Mouse (Mus musculus): ENCODE data around the gene 9130230L23Rik.
"Not testable (repeated sequence)": the region's sequence is repeated elsewhere in the genome, so short reads cannot be mapped to it uniquely, and the experiment has no call there.

The 9130230L23Rik gene

DNA sequence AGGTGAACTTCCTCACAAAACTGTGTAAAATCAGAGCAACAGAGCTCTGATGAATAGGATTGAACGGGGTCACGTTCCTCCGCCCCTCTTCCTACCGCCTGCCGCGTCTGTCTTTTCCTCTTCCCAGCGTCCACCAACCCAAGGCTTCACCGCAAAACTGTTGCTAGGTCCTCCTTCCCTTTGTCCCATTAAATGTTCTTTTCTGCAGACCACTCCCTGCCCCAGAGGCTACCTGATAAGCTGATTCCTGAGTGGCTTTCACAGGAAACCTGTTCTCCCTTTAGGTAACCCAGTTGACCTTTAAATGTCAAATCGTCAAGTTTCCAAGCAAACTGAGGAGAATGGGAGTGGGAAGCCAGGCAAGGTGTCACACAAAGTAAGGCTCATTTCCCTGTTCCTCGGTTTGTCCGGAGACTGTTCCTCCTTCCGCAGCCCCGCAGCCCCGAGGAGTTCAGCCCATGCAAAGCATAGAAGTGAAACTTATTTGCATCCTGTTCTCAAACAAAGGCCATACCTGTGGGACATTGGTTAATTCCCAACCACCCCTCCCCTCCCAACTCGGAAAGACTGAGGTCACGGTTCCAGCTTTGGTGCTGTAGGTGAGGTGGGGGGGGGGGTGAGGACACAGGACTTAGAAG, 1.1 kb upstream of the 9130230L23Rik start:
- peak; percentile 32 for DNase-seq (ENCODE audit: low spot score)

DNA sequence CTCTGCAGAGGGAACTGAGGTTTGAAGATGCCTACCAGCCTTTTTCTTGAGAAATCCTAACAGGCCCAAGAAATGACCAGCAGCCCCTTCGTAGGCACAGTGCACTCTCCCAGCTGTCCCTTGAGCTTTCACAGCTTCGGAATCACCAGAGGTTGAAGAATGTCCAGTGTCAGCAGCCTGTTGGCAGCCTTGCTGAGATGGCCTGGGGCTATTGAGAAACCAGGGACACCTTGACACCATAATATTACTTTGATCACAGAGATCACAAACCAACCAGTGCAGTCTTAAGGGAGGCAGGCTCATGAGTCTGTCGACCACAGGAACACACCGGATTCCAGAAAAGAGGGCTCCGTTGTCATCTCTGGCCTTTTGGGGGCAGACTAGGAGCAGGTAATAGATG, 2.9 kb downstream of the 9130230L23Rik start:
- no peak for DNase-seq (ENCODE audit: low spot score)

DNA sequence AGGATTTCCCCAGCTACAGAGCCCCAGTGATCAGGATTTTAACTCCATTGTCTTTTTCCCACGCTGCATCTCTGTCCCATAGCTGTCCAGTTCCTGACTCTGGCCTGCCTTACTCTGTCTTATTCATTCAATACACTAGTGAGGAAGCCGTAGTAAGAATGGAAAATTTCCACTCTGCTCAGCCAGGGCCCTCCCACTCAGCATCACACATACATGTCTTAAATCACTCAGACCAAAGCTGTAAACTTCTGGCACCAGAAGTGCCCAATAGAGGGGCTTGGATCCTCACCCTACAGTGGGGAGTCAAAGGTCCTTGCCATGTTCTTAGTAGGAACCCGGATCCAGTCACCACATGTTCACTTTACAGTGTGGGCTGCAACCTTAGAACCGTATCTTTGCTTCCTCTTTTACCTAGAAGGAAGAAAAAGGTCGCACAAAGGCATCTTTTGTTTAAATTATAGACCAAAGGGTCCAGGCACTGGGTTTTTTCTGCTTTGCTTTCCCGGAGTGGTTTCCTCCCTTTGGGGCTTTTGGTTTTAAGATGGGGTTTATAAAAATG, 3.4 kb downstream of the 9130230L23Rik start:
- DNase-seq (ENCODE audit: low spot score) = no peak

DNA sequence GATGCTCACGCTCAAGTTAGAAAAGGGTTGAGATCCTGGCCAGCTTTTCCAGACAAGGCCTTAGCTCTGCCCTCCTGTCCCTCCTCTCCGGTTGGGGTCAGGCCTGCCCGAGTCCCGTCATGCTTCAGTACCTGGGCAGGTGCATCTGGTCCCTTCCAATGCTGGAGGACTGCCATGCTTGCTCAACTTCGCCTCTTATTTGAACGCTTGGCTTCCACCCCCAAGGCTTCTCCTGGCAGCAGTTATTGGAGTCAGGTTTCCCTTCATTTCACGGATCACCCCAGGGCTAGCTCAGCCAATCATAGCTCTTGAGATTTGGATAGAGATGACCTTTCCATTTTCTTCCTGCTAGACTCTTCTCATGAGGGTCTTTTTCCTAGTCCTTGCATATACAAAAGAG, 4.0 kb downstream of the 9130230L23Rik start:
- DNase-seq (ENCODE audit: low spot score) = peak; percentile 71

DNA sequence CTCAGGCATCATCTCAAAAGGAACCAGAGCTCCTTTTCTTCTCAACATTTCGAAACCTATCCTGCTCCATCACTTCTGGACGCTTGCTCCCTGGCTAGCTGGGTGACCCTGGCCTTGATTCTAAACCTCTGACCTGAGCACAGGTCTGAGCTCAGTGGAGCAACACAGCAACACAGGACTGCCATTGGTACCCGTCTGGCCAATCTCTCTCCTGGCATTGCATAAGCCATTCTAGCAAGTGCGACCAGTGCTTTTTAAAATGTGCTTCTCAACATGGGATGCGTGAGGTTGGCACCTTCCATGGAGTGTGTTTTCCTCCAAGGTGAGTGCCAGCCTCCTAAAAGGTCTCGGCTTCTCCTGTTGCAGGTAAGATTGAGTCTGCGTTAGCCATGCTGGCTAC, 5.0 kb downstream of the 9130230L23Rik start:
- no peak for DNase-seq (ENCODE audit: low spot score)

DNA sequence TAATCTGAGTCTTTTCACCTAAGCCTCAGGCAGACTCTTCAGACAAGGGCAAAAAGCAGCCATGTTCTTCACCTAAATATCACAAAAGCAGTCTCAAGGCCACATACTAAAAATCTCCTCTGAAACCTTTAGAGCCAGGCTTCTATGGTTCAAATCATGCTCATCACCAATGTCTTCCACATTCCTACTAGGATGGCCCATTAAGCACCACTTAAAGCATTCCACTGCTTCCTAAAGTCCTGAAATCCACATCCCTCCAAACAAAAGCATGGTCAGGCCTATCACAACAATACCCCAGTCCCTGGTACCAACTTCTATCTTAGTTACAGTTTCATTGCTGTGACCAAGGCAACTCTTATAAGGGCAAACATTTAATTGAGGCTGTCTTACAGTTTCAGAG, 6.3 kb downstream of the 9130230L23Rik start:
- DNase-seq (ENCODE audit: low spot score) = no peak

DNA sequence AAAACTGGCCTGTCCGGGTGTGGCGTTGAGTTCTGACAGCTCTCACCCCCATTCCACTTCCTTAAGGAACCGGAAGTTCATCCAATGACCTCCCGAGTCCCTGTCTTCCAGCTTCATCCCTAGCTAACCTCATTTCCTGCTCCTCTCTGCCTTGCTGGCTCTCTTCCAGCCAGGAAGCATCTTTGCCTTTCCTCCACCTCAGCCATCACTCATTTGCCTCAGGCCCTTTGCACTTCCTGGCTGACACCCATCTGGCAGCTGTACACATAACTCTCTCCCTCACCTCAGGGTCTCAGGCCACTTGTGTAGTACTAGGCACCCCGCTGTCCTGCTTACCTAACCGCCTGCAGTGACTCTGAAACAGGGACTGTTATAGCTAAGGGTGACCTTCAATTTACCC, 9.4 kb downstream of the 9130230L23Rik start:
- DNase-seq (ENCODE audit: low spot score) = no peak

DNA sequence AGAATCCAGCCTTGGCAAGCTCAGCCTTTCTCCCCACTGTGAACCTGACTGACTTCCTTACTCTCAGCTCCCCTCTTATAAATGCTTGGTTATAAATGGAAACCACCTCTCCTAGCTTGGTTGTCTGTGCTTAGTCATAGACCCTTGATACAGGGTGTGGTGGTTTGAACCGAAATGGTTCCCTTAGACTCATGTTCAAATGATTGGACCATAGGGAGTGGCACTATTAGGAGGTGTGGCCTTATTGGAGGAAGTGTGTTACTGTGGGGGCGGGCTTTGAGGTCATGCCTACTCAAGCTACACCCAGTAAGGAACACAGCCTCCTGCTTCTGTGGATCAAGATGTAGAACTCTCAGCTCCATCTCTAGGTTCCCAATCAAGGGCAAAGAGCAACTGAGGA, 12.9 kb downstream of the 9130230L23Rik start:
- DNase-seq (ENCODE audit: low spot score) = peak; percentile 23

DNA sequence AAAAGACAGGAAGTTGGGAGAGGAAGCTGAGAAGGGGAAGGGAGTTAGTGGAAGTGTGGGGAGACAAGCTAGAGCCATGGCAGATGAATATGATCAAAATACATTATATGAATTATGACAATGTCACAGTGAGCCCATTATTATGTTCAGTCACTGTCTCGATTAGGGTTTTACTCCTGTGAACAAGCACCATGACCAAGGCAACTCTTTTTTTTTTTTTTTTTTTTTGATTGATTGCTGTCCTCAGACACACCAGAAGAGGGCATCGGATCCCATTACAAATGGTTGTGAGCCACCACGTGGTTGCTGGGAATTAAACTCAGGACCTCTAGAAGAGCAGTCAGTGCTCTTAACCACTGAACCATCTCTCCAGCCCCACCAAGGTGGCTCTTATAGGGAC, 17.1 kb downstream of the 9130230L23Rik start:
- DNase-seq (ENCODE audit: low spot score) = not testable (repeated sequence)

DNA sequence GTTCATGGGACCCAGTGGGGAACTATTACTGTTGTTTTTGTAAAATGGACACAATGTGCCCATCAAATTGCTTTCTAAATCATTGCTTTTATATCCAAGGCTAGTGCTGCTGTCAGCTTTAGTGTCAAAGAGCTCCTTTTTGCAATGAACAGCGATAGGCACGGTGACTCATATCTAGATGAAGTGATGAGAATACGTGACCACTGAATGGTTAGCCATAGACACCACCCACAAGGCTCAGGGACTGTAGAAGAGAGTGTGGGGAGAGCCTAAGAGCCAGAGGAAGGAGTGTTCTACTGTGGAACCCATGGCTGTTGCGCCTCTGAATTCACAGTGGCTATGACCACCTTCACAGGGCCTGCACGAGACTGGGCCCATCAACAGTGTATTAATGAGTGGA, 17.7 kb downstream of the 9130230L23Rik start:
- DNase-seq (ENCODE audit: low spot score) = no peak

DNA sequence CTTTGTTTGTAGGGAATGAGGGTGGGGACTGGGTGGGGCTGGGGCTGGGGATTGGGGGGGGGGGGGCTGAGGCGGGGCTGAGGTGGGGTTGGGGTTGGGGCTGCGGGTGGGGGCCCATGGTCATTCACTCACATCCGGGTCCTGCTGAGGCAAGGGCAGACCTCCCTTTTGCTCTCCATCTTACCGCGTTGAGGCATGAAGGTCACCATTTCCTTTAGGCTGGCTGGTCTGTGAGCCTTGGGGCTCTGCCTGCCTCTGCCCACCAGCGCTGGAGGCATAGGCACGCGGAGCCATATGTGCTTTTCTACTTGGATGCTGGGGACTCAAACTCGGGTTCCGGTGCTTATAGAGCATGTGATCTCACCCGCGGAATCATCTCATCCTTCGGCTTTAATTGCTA, 28.4 kb downstream of the 9130230L23Rik start:
- DNase-seq (ENCODE audit: low spot score) = no peak

DNA sequence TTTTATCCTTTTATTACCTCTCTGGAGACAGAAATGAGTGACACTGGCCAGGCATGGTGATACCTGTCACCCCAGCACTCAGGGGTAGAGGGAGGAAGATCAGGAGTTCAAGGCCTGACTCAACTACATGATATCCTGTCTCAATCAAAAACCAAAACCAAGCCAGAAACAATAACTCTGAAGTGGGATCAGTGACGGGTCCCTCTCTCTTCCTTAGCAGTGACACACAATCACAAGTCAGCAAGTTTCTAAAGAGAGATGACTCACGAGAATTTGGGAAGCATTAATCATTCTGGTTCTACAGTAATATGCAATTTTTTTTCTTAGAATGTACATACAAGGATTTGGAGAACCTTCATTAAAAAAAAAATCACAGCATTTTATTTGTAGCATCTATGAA, 30.9 kb downstream of the 9130230L23Rik start:
- no peak for DNase-seq (ENCODE audit: low spot score)

DNA sequence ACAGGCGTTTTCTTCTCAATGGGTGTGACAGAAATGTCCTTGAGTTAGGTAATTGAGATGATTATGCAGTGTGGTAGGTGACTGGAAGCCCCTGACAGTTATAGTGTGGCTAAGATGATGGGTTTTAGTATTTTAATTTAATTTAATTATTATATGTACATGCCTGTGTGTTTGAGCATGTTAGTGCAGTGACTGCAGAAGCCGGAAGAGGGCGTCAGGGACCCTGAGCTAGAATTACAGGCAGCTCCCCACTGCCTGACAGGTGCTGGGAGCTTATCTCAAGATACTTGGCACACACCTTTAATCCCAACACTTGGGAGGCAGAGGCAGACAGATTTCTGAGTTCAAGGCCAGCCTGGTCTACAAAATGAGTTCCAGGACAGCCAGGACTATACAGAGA, 36.1 kb downstream of the 9130230L23Rik start:
- no peak for DNase-seq (ENCODE audit: low spot score)

DNA sequence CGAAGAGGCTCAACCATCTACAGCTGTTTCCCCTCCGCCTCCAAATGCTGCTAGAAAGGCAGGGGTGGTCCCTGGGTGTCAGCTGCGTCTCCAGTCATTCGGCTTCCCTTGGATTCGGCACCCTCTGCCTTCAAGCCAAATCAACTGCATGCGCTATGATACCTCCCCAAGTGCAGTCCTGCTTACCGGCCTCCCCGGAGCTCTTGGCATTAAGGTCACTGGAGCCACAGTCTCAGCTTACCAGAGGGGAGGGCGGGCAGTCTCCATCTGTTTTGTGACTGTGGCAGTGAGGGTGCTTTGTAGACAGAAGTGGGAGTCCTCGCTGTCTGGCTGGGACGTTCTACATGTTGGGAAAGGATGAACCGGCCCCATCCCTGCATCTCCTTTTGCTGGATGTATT, 37.0 kb downstream of the 9130230L23Rik start:
- DNase-seq (ENCODE audit: low spot score) = no peak

DNA sequence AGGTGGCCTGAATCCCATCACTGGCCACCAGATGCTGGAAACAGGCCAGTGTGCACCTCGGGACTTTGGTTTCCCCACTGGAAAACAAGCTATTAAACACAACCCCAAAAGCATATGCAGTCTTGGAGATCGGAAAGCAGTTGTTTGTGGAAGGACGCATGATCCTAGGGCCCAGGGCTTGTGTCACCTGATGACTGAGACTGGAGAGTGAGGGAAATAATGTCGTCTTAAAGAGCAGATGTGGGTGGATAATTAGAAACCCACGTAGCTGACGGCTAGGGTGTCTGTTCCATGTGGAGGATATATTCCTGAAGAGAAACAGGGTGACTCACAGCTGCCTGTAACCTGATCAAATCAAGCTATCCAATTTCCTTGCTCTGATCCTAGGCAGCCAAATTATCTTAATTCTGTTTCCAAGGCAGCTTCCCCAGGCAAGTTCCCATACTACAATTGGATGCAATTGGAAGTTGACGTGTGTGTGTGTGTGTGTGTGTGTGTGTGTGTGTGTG, 38.3 kb downstream of the 9130230L23Rik start:
- DNase-seq (ENCODE audit: low spot score) = no peak

DNA sequence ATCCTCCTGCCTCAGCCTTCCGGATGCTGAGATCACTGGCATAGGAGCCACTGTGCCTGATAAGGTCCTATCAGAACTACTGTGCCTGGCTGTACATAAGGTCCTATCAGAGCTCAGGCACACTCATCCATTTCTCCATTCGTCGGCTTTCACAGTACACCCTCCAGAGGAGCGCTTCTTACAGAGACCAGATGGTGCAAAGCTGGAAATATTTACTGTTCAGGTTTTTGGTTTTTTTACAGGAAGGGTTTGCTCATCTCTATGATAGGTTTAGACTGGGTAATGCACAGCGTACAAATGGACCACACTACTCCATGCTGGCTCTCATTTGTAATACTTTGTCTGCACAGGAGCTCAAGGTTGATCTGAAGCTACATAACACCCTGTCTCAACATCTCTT, 40.8 kb downstream of the 9130230L23Rik start:
- no peak for DNase-seq (ENCODE audit: low spot score)

DNA sequence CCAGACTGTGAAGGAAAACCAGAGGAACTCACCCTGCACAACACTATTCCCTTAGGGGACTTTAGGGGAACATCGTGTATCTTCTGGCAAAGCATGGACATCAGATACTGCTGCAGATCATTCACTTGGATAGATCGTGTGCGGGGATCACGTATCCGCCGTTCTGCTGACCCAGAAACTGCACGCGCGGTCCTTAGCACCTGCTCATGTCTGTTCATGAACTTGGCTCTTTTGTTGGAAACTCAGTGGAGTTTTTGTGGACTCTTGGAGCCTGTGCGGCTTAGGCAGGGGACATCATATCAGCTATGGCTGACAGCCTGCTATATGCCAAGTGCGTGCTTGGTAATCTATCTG, 43.5 kb downstream of the 9130230L23Rik start:
- no peak for DNase-seq (ENCODE audit: low spot score)

DNA sequence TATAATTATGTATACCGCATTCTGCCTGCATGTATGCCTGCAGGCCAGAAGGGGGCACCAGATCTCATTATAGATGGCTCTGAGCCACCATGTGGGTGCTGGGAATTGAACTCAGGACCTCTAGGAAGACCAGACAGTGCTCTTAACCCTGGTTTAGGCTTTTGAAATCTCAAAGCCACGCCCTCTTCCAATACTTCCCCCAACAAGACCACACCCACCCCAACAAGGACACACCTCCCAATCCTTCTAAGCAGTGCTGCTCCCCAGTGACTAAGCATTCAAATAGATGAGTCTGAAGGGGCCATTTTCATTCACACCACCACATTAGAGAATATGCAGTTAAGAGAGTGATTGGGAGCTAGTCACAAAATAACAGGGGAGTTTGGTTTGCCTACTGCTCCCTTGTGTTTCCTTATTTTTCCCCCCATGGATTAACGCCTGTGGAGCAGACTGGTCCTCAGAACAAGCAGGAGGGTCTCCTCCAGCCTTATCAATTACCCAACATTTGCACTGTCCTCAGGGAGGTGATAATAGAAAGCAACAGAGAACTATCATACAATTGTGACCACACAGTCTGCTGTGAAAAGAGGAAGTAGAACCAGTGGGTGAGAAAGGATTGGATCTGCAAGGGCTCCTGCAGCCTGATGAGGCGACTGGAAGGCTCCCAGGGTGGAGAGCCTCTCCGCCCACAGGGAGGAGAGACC, 44.0 kb downstream of the 9130230L23Rik start:
- no peak for DNase-seq (ENCODE audit: low spot score)

DNA sequence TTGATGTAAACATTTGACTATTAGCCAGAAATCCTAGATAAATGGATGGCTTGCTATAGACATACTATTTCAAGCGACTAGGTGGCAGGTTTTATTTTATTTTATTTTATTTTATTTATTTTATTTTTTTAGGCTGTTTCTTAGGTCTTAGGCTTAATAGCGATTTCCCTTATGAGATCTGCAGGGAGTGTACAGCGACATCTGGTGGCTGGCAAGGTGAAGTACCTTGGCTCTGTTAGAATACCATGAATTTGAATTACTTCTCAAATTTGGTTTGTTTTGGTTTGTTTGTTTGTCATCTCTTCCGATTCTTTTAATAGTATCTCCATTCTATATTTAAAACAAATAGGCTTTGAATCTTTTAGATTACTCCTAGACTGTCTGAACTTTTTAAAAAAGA, 45.5 kb downstream of the 9130230L23Rik start:
- peak; percentile 28 for DNase-seq (ENCODE audit: low spot score)

DNA sequence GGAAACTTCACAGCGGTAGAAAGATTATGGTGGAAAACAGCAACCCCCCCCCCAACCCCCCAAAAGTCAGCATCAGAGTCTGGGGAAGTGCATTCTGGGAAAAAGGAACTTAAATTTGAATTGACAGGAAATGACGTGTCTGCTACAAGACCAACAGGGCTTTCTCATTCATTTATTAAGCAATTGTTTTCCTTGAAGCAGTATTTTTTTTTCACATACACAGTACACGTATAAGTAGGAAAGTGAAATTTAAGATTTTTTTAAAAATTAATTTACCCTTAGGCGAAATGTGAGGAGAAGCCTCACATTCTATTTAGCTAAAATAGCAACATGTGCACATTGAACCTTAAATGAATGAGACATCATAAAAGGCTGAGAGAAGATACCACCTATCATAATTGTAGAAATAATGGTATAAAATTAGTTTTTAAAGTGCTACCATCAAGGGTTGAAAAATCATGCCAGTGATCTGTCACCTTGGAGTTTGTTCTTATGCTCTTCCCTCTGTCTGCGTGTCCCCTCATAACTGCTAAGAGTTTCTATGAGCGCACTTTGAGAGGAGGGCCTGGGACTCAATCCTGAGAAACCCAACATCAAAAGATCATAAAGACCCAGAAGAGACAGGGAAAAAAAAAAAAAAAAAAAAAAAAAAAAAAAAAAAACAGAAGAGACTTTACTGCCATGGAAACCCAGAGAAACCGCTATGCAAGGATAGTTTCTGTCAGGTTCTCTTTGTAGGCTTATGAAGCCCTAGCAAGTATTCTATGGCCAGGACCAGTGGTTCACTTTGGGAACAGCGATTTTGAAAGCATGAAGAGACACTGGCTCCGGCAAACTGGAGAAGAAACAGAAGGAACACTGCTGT, 47.7 kb downstream of the 9130230L23Rik start:
- no peak for DNase-seq (ENCODE audit: low spot score)

DNA sequence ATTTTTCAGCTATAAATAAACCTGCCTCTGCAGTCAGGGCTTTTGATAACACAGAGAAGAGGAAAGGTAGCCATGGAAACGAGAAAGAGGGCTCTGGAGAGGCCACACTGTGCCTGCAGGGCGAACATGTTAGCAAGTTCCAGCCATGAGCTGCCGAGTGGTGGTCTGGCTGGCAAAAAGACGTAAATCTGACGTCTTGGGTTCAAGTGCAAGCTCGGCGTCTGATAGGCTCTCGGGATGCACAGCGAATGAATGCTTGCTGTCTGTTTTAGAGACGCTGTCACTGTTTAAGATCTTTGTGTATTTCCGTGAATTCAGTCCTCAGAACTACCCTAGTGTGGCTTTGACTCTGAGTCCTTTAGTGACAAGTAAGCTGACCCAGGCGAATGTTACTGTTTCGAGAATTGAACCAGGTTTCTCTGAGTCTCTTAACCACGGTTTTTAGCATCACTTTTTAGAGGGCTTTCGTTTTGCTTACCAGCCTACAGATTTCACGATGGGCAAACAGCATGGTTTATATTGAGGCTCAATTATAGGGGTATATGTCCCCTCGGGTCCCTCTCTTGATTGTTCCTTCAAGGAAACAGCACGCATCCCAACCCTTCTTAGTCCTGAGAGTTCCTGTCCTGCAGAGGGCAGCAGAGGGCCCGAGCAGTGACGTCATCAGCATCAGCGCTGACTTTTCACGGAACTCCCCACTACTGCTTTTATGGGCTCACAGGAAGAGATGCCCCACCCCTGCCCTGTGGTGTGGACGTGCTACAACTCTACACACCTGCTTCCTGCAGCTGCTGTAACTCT, 48.5 kb downstream of the 9130230L23Rik start:
- DNase-seq (ENCODE audit: low spot score) = peak; percentile 89
